Mouse (Mus musculus) retina, postnatal 7 days (tissue): ENCODE measurements around the gene Olfr1450.
"Not testable (repeated sequence)": the region's sequence is repeated elsewhere in the genome, so short reads cannot be mapped to it uniquely, and the experiment has no call there.

Experiments used
- DNase-seq: peaks from one replicate; pipeline ENCODE4 v3.0.0-alpha.2; 2012; ENCODE audit warnings: low read depth, low spot score

Gene Olfr1450

GRCm38 (mm10) chr19:12949958-12950357 is at the start of gene Olfr1450:
TSS of gene Olfr1450 (plus strand) at chr19:12950258.
- no peak for DNase-seq

- DNase-seq = no peak
These were observed 46.4 kb upstream of the Olfr1450 start, which contains the start of gene Olfr1447 for GRCm38 (mm10) chr19:12903643-12904042. TSS of gene Olfr1447 (minus strand) at chr19:12903743.

GRCm38 (mm10) chr19:12924319-12924718 is 25.7 kb upstream of the Olfr1450 start, which contains the start of gene Olfr1448:
TSS of gene Olfr1448 (minus strand) at chr19:12924419.
- DNase-seq = no peak

- DNase-seq = no peak
These were observed 19.5 kb upstream of the Olfr1450 start, which contains the start of gene Olfr1449 for GRCm38 (mm10) chr19:12930540-12930939. TSS of gene Olfr1449 (plus strand) at chr19:12930840.

- not testable (repeated sequence) for DNase-seq
These were observed 20.0 kb downstream of the Olfr1450 start for GRCm38 (mm10) chr19:12970082-12970481.

- DNase-seq = not testable (repeated sequence)
These were observed 42.3 kb downstream of the Olfr1450 start for GRCm38 (mm10) chr19:12992316-12992715.

GRCm38 (mm10) chr19:12994714-12995113 is 44.7 kb downstream of the Olfr1450 start, which contains the start of gene Olfr1451:
TSS of gene Olfr1451 (plus strand) at chr19:12995014.
- no peak for DNase-seq
